Mouse (Mus musculus): ENCODE data around the gene Zscan10. TPM values are rescaled to one million over a fixed set of nuclear protein-coding genes. Genes with fewer than 3 reads are reported as not detected.

Gene Zscan10
- total RNA-seq, 1 experiment from 2014 or later: not detected

DNA sequence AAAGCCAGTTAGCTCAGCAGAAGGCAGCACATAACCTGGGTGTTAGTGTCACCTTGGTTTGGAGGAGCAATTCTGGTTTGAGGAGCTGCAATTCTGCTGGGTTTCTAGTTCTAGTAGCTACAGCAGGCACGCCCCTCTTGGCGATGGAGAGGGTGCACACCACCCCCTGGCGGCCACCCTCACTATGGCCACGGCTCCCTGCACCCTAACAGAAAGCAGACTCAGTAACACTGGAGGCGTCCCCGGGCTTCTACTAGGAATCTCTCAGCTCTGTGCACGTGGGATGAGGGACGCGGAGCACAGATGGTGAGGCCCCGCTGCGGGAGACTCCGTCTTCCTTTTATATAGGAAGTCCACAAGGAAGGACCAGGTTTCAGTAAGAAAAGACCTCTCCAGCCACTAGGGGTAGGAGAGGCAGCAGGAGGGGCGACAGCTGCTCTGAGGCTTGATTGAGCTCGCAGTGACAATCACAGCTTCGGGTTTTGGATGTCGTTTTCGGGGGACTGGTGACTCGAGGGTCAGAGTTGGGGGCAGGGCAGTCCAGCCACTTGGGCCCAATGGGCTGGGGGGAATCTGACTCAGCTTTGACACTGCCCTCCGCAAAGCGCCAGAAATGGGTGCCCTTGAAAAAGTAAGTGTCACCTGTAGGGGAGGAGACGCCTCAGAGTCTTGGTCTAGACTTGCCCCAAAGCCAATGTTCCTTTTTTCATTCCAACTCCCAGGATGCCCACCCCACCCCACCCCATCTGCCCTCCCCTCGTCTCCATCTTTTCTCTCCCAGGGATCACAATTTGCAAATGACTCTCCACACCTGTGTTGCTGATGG, 29.8 kb downstream of the Zscan10 start:
- ATAC-seq (replicated peaks; ENCODE audit: insufficient number of reproducible peaks, low FRiP score, low TSS enrichment, poor library complexity, severe bottlenecking): peak; percentile 79

DNA sequence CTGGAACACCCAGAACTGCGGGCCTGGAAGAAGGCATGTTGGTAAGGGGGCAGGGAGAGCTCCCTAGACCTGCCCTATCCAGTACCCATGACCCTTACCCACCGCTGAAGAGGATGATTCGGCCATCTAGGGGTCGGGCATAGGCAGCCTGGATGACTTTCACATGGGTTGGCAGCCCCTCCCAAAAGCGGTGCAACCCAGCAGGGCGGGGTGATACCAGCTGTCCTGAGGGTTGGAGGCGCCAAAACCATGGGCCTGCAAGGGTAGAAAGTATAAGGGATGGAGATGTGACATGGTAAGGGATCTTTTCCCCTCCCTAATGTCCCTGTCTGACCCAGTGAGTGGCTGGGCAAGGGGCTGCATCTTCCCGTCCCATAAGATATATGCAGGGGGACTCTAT, 30.6 kb downstream of the Zscan10 start:
- no peak for ATAC-seq (replicated peaks; ENCODE audit: insufficient number of reproducible peaks, low FRiP score, low TSS enrichment, poor library complexity, severe bottlenecking)

DNA sequence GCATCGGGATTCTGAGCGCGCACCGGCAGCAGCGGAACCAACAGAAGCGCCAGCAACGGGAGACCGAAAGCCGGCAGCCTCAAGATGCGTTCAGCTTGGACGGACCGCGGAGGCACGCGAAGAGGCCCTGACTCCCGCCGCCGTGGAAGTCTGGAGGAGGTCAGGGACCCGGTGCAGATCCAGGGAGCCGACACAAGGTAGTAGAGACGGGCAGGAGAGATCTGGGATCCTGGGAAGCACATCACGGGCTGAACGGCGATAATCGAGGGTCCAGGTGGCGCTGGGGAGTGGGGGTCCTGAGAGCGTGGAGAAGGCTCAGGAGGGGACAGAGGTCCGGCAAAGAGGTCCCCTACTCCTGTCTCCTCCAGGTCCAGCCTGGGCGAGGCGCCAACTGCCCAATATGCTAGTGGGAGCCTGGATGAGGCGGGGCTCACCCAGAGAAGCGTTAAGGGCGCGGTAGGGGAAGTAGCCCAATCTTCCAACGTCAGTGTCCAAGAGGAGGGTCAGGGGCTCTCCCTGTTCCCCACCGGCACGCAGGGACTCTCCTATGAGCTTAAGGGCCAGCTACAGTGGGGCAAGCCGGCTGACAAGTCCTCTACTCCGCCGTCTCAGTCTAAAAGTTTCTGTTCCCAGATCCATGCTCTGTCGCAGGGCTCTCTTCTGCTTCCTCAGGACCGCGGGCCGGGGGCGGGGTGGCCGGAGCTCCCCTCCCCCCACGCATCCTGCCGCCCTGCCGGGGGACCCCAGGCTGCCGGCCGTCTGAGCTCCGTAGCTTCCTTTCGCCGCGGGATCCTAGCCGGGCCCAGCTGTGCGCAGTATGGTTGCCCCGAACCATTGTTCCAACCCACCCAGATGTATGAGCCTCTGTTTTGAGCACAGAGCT, 44.2 kb downstream of the Zscan10 start, which contains the start of gene Mmp25:
Mmp25 (minus strand) TSS at position 665 of the 883 bp plus-strand sequence.
- peak; percentile 32; the same call in 1 of the 2 replicates for ATAC-seq (replicated peaks; ENCODE audit: insufficient number of reproducible peaks, low FRiP score, low TSS enrichment, poor library complexity, severe bottlenecking)

DNA sequence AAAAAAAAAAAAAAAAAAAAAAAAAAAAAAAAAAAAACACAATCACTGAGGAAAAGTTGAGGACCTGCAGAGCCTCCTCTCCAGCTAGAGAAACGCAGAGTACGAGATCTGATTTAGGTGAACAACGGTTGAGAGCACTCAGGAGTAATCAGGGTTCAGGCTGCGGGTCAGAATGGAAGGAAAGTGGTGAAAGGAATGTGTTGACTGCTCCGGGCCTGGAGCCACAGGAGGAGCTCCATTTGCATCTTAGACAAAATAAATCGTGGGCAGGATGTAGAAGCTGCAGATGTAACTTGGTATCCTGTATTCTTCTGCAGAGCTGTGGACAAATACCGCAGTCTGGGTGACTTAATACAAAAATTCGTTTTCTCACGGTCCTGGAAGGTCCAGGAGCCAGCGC, 45.2 kb downstream of the Zscan10 start:
- no peak for ATAC-seq (replicated peaks; ENCODE audit: insufficient number of reproducible peaks, low FRiP score, low TSS enrichment, poor library complexity, severe bottlenecking)

DNA sequence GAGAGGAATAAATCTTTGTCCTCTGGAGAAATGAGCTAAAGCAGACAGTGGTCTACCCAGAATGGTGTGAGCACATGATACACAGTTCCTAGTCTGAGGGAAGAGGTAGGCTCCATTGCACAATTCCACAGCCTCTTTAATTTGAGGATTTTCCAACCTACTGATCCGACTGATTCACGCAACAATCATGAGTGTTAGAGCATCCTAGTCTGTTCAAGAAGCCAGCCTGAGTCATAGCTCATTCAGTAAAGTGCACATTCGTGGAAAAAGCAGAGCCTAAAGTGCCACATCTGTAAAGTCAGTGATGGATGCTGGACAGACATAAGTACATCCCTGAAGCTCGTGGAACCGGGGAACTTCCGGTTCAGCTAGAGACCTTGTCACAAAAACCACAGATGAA, 50.7 kb downstream of the Zscan10 start:
- ATAC-seq (replicated peaks; ENCODE audit: insufficient number of reproducible peaks, low FRiP score, low TSS enrichment, poor library complexity, severe bottlenecking): no peak

DNA sequence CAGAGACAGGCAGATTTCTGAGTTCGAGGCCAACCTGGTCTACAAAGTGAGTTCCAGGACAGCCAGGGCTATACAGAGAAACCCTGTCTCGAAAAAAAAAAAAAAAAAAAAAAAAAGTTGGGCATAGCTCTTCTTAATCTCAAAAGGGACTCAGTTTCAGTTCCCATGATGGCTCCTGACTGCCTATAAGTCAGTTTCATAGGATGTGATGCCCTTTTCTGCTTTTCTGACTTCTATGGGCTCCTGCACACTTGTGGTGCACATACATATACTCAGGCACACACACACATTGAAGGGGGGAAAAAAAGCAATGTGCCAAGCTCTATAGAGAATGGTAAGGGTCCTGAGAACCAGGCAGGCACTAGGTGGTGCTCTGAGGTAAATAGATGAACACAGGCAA, 52.7 kb downstream of the Zscan10 start:
- no peak for ATAC-seq (replicated peaks; ENCODE audit: insufficient number of reproducible peaks, low FRiP score, low TSS enrichment, poor library complexity, severe bottlenecking)

DNA sequence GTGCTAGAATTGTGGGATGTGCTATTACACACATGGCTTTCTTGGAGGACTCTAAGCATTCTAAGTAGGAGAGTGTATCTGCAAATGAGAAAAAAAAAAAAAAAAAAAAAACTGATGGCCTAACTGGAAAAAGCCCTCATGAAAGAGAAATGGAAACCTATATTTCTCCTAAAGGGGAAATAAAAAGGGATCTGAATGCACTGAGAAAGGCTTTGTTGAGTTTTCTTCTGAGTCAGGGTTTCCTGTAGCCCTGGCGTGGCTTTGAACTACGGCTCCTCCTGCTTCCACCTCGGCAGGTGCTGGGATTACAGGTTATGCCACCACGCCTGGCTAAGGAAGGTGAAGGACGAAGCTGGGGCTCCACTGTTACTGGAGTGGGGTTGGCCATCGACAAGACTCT, 53.3 kb downstream of the Zscan10 start:
- no peak for ATAC-seq (replicated peaks; ENCODE audit: insufficient number of reproducible peaks, low FRiP score, low TSS enrichment, poor library complexity, severe bottlenecking)

DNA sequence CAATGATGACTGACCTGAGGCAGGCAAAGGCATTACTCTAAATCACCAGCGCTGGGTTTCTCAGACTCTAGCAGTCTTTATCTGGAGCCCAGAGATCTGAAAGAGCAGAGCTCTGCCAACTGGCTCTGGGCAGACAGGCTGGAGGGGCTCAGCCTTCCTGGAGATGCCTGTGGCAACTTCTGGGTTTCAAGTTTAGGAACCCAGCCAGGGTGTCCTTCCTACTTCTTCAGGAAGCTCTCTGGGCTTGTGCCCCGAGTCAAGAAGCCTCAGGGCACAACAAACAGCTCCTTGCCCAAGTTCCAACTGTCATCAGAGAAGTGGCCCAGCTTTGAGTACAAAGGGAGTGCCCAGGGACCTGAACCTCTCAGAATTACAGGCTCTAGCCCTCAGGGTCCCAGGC, 53.8 kb downstream of the Zscan10 start:
- no peak for ATAC-seq (replicated peaks; ENCODE audit: insufficient number of reproducible peaks, low FRiP score, low TSS enrichment, poor library complexity, severe bottlenecking)

DNA sequence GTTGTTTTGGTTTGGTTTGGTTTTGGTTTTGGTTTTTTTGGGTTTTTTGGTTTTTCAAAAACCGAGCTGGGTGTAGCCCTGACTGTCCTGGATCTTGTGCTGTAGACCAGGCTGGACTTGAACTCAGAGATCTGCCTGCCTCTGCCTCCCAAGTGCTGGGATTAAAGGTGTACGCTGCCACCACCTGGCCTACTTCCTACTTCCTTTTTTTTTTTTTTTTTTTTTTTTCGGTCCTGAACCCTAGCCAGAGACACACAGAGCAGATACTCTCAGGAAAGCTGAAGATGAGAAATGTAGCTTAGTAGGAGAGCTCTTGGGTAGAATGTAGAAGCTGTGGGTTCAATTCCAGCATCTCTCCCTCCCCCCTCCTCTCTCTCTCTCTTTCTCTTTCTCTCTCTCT, 57.8 kb downstream of the Zscan10 start:
- no peak for ATAC-seq (replicated peaks; ENCODE audit: insufficient number of reproducible peaks, low FRiP score, low TSS enrichment, poor library complexity, severe bottlenecking)

DNA sequence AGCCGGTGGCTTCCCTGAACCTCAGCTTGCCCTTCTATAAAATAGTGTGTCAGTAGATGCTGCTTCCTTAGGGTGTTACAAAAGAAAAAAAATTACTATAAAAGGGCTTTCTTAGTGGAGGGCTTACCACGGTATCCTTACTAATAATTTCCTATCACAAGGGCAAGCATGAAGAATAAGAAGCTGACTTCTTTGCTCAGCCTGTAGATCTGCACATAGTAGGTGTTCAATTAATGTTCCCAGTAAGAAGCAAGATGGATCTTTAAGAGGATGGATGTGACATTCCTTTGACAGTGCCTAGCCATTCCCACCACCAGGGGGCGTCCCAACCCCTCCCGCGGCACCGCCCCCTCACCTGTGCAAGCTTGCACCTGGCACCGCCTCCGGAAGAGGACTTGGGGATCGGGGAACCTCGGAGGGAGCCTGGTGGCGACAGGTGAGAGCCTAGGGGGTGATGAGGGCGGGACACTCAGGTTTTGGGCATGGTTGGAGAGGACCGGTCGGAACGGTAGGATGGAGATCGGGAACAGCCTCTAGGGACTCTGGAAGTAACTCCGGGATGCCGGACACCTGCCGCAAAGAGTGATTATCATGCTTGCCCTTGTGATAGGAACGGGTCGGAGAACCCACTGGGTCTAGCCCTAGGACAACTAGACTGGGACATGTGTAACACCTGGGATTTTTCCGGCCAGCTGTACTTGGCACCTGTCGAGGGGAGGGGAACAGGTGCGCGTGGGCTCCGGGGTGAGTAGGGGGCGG, 59.6 kb downstream of the Zscan10 start, which contains the start of gene Bicdl2:
Bicdl2 (plus strand) TSS at position 390 of the 759 bp plus-strand sequence.
- ATAC-seq (replicated peaks; ENCODE audit: insufficient number of reproducible peaks, low FRiP score, low TSS enrichment, poor library complexity, severe bottlenecking): no peak

Other genes with a start within 250 kb of the Zscan10 start
- not detected in 3 replicates for gene Vmn2r116, start 216.3 kb upstream of the Zscan10 start, total RNA-seq (2017)
- not detected in 3 replicates for gene Vmn2r117, start 121.2 kb upstream of the Zscan10 start, total RNA-seq (2017)
- 4.2 to 6.2 TPM (median 5.4 TPM) in 3 replicates for gene Zfp213, start 36.6 kb upstream of the Zscan10 start, total RNA-seq (2017)
- not detected in 3 replicates for gene Zfp13, start 1.4 kb upstream of the Zscan10 start, total RNA-seq (2017)
- gene Mmp25, start 44.4 kb downstream of the Zscan10 start, total RNA-seq (2017): 0.29 to 4.9 TPM (median 3.0 TPM) in 3 replicates
- 1.4 TPM in 1 of 3 replicates, not detected in the others for gene Bicdl2, start 59.6 kb downstream of the Zscan10 start, total RNA-seq (2017)
- 36.7 to 49.3 TPM (median 38.3 TPM) in 3 replicates for gene Hcfc1r1, start 72.7 kb downstream of the Zscan10 start, total RNA-seq (2017)
- gene Thoc6, start 73.0 kb downstream of the Zscan10 start, total RNA-seq (2017): 20.3 to 21.9 TPM (median 21.2 TPM) in 3 replicates
- gene Tnfrsf12a, start 76.6 kb downstream of the Zscan10 start, total RNA-seq (2017): 29.6 to 37.5 TPM (median 33.9 TPM) in 3 replicates
- gene Cldn6, start 78.4 kb downstream of the Zscan10 start, total RNA-seq (2017): not detected in 3 replicates
- gene Cldn9, start 83.2 kb downstream of the Zscan10 start, total RNA-seq (2017): not detected in 3 replicates
- not detected in 3 replicates for gene 1520401A03Rik, start 121.9 kb downstream of the Zscan10 start, total RNA-seq (2017)
- 0.86 to 3.7 TPM (median 2.6 TPM) in 3 replicates for gene Pkmyt1, start 125.5 kb downstream of the Zscan10 start, total RNA-seq (2017)
- 0.38 to 5.1 TPM (median 2.9 TPM) in 3 replicates for gene Paqr4, start 140.0 kb downstream of the Zscan10 start, total RNA-seq (2017)
- 0.39 TPM in 1 of 3 replicates, not detected in the others for gene Kremen2, start 145.0 kb downstream of the Zscan10 start, total RNA-seq (2017)
- gene Flywch1, start 170.7 kb downstream of the Zscan10 start, total RNA-seq (2017): 7.0 to 19.0 TPM (median 8.6 TPM) in 3 replicates
- gene Flywch2, start 185.2 kb downstream of the Zscan10 start, total RNA-seq (2017): 2.5 TPM in 1 of 3 replicates, not detected in the others
- gene Srrm2, start 189.7 kb downstream of the Zscan10 start, total RNA-seq (2017): 91.7 to 297 TPM (median 188 TPM) in 3 replicates
- 89.4 to 137 TPM (median 96.5 TPM) in 3 replicates for gene Elob, start 228.3 kb downstream of the Zscan10 start, total RNA-seq (2017)
- not detected in 3 replicates for gene Prss33, start 235.2 kb downstream of the Zscan10 start, total RNA-seq (2017)
- not detected in 3 replicates for gene Prss32, start 243.0 kb downstream of the Zscan10 start, total RNA-seq (2017)
- gene Prss41, start 243.3 kb downstream of the Zscan10 start, total RNA-seq (2017): not detected in 3 replicates